Mouse (Mus musculus): ENCODE data around the gene Iqschfp. TPM values are rescaled to one million over a fixed set of nuclear protein-coding genes. Genes with fewer than 3 reads are reported as not detected.

Iqschfp gene
- total and polyA plus RNA-seq, 2 experiments from 2014 or later = not detected

- H3K27me3 ChIP-seq (ENCODE audit: control insufficient read depth, insufficient read depth, low read length) = no peaks in the 10 kb centered on the region
- no peak for ATAC-seq (ENCODE audit: insufficient read depth, low read depth)
- no peaks in the 10 kb centered on the region for H3K9me3 ChIP-seq (replicated peaks; ENCODE audit: control insufficient read depth, low read length)
- TF ChIP-seq CTCF (IDR thresholded peaks at IDR 0.05; ENCODE audit: low read depth) = no peak
- TF ChIP-seq EP300 (IDR thresholded peaks at IDR 0.05; ENCODE audit: low read depth) = no peak
- no peak overlapping the region for H3K27ac ChIP-seq (ENCODE audit: low read depth)
- peaks cover 32% of the 10 kb centered on the region for H3K4me1 ChIP-seq (ENCODE audit: control insufficient read depth, insufficient read depth)
- no peak for DNase-seq (ENCODE audit: low spot score)
- no peaks in the 10 kb centered on the region for H3K36me3 ChIP-seq (replicated peaks; ENCODE audit: control insufficient read depth, insufficient read depth, low read length)
- no peak overlapping the region for H3K9ac ChIP-seq (replicated peaks; ENCODE audit: low read depth, low read length)
- 76% methylated on average over 7 of the region's 8 CpGs for WGBS
- no peak overlapping the region for H3K4me3 ChIP-seq (ENCODE audit: low read depth, low read length)
- H3K4me2 ChIP-seq (ENCODE audit: low read depth, low read length) = no peak overlapping the region
Observed at GRCm38 (mm10) chr3:68574097-68574496, 682.1 kb downstream of the Iqschfp start.

DNA sequence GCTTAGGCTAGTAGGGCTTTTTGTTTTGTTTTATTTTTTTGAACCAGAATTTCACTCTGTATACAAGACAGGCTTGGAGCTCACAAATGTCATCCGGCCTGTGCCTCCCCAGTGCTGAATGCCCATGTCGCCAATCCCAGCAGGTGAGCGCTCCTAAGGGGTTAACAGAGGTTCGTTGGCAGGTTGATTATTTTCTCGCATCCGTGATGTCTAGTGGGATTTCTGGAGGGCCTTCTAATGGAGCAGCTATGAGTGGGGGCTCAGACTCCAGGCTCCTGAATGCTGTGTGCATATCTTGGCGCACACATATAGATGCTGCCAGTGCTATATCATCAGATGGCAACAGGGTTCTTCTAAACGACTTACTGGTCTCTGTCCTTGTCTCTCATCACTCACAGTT is 682.5 kb downstream of the Iqschfp start:
- WGBS = 74% methylated on average over 8 of the region's 8 CpGs
- Histone ChIP-seq H3K9ac (replicated peaks; ENCODE audit: low read depth, low read length) (no peak overlapping the region), H3K9me3 (replicated peaks; ENCODE audit: control insufficient read depth, low read length) (no peaks in the 10 kb centered on the region), H3K36me3 (replicated peaks; ENCODE audit: control insufficient read depth, insufficient read depth, low read length) (no peaks in the 10 kb centered on the region), H3K27me3 (ENCODE audit: control insufficient read depth, insufficient read depth, low read length) (no peaks in the 10 kb centered on the region), H3K4me3 (ENCODE audit: low read depth, low read length) (no peak overlapping the region), H3K4me2 (ENCODE audit: low read depth, low read length) (no peak overlapping the region), H3K4me1 (ENCODE audit: control insufficient read depth, insufficient read depth) (peaks cover 32% of the 10 kb centered on the region), H3K27ac (ENCODE audit: low read depth) (no peak overlapping the region)
- no peak for DNase-seq (ENCODE audit: low spot score)
- ATAC-seq (ENCODE audit: insufficient read depth, low read depth) = no peak
- TF ChIP-seq CTCF (IDR thresholded peaks at IDR 0.05; ENCODE audit: low read depth) (no peak), EP300 (IDR thresholded peaks at IDR 0.05; ENCODE audit: low read depth) (no peak)

- Histone ChIP-seq H3K27me3 (ENCODE audit: control insufficient read depth, insufficient read depth, low read length) (no peaks in the 10 kb centered on the region), H3K27ac (ENCODE audit: low read depth) (no peak overlapping the region), H3K36me3 (replicated peaks; ENCODE audit: control insufficient read depth, insufficient read depth, low read length) (no peaks in the 10 kb centered on the region), H3K4me1 (ENCODE audit: control insufficient read depth, insufficient read depth) (peaks cover 32% of the 10 kb centered on the region), H3K9ac (replicated peaks; ENCODE audit: low read depth, low read length) (no peak overlapping the region), H3K4me2 (ENCODE audit: low read depth, low read length) (peak overlapping the region; percentile 38), H3K4me3 (ENCODE audit: low read depth, low read length) (no peak overlapping the region), H3K9me3 (replicated peaks; ENCODE audit: control insufficient read depth, low read length) (no peaks in the 10 kb centered on the region)
- ATAC-seq (ENCODE audit: insufficient read depth, low read depth) (no peak), DNase-seq (ENCODE audit: low spot score) (no peak)
- 42% methylated on average over 10 of the region's 10 CpGs for WGBS
- TF ChIP-seq CTCF (IDR thresholded peaks at IDR 0.05; ENCODE audit: low read depth) (no peak), EP300 (IDR thresholded peaks at IDR 0.05; ENCODE audit: low read depth) (no peak)
Observed at GRCm38 (mm10) chr3:68575636-68576340, 683.8 kb downstream of the Iqschfp start.

DNA sequence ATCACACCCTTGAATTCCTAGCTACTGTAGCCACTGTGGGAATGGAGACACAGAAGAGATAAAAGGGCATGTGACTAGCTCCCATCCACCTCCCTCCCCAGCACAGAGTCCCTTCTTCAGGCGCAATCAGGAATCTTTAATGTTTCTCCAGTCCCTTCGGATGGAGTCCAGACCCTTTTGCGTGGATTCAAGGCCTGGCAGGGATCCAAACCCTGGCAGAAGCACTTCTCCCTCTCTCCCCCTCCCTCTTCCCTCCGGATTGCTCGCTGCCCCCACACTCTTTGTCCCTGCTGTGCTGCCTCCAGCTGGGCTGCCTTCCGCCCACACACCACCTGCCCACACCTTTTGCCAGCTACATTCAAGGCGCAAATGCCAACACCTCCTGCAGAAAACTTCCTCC is 684.4 kb downstream of the Iqschfp start:
- H3K9me3 ChIP-seq (replicated peaks; ENCODE audit: control insufficient read depth, low read length) = no peaks in the 10 kb centered on the region
- peak; percentile 44 for DNase-seq (ENCODE audit: low spot score)
- no peak overlapping the region for H3K4me3 ChIP-seq (ENCODE audit: low read depth, low read length)
- no peak for TF ChIP-seq CTCF (IDR thresholded peaks at IDR 0.05; ENCODE audit: low read depth)
- no peak for TF ChIP-seq EP300 (IDR thresholded peaks at IDR 0.05; ENCODE audit: low read depth)
- WGBS = 15% methylated on average over 7 of the region's 7 CpGs
- H3K36me3 ChIP-seq (replicated peaks; ENCODE audit: control insufficient read depth, insufficient read depth, low read length) = no peaks in the 10 kb centered on the region
- ATAC-seq (ENCODE audit: insufficient read depth, low read depth) = peak; percentile 28; the same call in 1 of the 2 replicates
- H3K27ac ChIP-seq (ENCODE audit: low read depth) = no peak overlapping the region
- H3K27me3 ChIP-seq (ENCODE audit: control insufficient read depth, insufficient read depth, low read length) = no peaks in the 10 kb centered on the region
- H3K4me1 ChIP-seq (ENCODE audit: control insufficient read depth, insufficient read depth) = peaks cover 32% of the 10 kb centered on the region
- no peak overlapping the region for H3K9ac ChIP-seq (replicated peaks; ENCODE audit: low read depth, low read length)
- peak overlapping the region; percentile 38 for H3K4me2 ChIP-seq (ENCODE audit: low read depth, low read length)

DNA sequence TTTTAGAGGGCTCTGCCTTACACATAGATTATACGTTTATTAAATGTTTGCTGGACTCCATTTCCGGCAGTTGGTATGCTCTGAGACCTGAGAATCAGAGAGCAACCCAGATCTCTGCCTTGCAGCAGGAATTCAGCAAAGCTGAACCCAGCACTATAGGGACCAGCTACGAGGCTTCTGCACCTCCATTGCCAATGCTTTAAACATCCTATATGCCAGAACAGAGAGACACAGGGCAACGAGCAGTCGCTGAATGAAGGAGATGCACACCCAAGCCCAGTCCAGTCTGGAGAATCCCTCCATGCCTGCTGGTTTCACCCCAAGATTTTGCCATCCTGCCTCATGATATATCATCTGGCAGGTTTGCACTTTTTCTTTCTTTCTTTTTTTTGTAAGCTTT is 684.9 kb downstream of the Iqschfp start:
- 47% methylated on average over 5 of the region's 5 CpGs for WGBS
- Histone ChIP-seq H3K4me1 (ENCODE audit: control insufficient read depth, insufficient read depth) (peaks cover 32% of the 10 kb centered on the region), H3K9ac (replicated peaks; ENCODE audit: low read depth, low read length) (no peak overlapping the region), H3K4me3 (ENCODE audit: low read depth, low read length) (no peak overlapping the region), H3K4me2 (ENCODE audit: low read depth, low read length) (no peak overlapping the region), H3K27me3 (ENCODE audit: control insufficient read depth, insufficient read depth, low read length) (no peaks in the 10 kb centered on the region), H3K9me3 (replicated peaks; ENCODE audit: control insufficient read depth, low read length) (no peaks in the 10 kb centered on the region), H3K36me3 (replicated peaks; ENCODE audit: control insufficient read depth, insufficient read depth, low read length) (no peaks in the 10 kb centered on the region), H3K27ac (ENCODE audit: low read depth) (no peak overlapping the region)
- DNase-seq (ENCODE audit: low spot score) (no peak), ATAC-seq (ENCODE audit: insufficient read depth, low read depth) (no peak)
- TF ChIP-seq EP300 (IDR thresholded peaks at IDR 0.05; ENCODE audit: low read depth) (no peak), CTCF (IDR thresholded peaks at IDR 0.05; ENCODE audit: low read depth) (no peak)

DNA sequence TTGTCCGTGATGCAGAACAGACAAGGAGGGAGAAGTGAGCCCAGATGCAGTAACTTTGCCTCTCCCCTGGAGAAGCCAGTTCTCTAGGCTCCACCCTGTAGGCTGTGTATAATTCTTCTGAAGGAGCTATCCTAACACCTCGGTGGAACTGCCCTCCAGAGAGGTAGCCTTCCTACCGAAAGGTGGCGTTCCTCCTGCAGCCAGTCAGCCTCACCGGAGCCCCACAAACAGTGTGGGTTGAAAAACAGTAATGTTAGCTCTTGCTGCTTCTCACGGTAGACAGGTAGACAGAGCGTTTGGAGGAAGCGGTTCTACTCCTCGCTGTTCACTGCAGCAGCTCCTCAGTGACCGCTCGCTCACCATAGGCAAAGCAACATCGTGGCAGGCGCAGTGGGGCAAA is 689.6 kb downstream of the Iqschfp start:
- Histone ChIP-seq H3K36me3 (replicated peaks; ENCODE audit: control insufficient read depth, insufficient read depth, low read length) (no peaks in the 10 kb centered on the region), H3K27ac (ENCODE audit: low read depth) (no peak overlapping the region), H3K9ac (replicated peaks; ENCODE audit: low read depth, low read length) (no peak overlapping the region), H3K27me3 (ENCODE audit: control insufficient read depth, insufficient read depth, low read length) (no peaks in the 10 kb centered on the region), H3K9me3 (replicated peaks; ENCODE audit: control insufficient read depth, low read length) (no peaks in the 10 kb centered on the region), H3K4me1 (ENCODE audit: control insufficient read depth, insufficient read depth) (peaks cover 46% of the 10 kb centered on the region), H3K4me3 (ENCODE audit: low read depth, low read length) (no peak overlapping the region), H3K4me2 (ENCODE audit: low read depth, low read length) (no peak overlapping the region)
- 73% methylated on average over 13 of the region's 13 CpGs for WGBS
- ATAC-seq (ENCODE audit: insufficient read depth, low read depth) = no peak
- no peak for DNase-seq (ENCODE audit: low spot score)
- TF ChIP-seq CTCF (IDR thresholded peaks at IDR 0.05; ENCODE audit: low read depth) = peak; percentile 15
- no peak for TF ChIP-seq EP300 (IDR thresholded peaks at IDR 0.05; ENCODE audit: low read depth)
